Mouse (Mus musculus): ENCODE measurements around the gene Sipa1l2. TPM values are rescaled to one million over a fixed set of nuclear protein-coding genes. Genes with fewer than 3 reads are reported as not detected.

The Sipa1l2 gene
- polyA plus RNA-seq, 1 experiment: 19.6 TPM

GRCm38 (mm10) chr8:125395032-125395431 is 174.6 kb downstream of the Sipa1l2 start:
- H3K4me3 ChIP-seq (ENCODE audit: control insufficient read depth, low read depth, low read length): no peak overlapping the region
- peaks cover 2% of the 10 kb centered on the region for H3K4me1 ChIP-seq (ENCODE audit: control insufficient read depth, insufficient read depth, low read length)
- no peak overlapping the region for H3K27ac ChIP-seq (ENCODE audit: control insufficient read depth, insufficient read depth, low read depth, low read length)
- TF ChIP-seq CTCF (IDR thresholded peaks at IDR 0.05; ENCODE audit: control insufficient read depth, insufficient read depth, insufficient replicate concordance, low read depth, low read length) (no peak), POLR2A (IDR thresholded peaks at IDR 0.05; ENCODE audit: control insufficient read depth, low read depth, low read length) (no peak)
- H3K27me3 ChIP-seq (ENCODE audit: control insufficient read depth, insufficient read depth, low read length): no peaks in the 10 kb centered on the region
- no peaks in the 10 kb centered on the region for H3K36me3 ChIP-seq (ENCODE audit: control insufficient read depth, insufficient read depth, low read length)

- Histone ChIP-seq H3K27me3 (ENCODE audit: control insufficient read depth, insufficient read depth, low read length) (no peaks in the 10 kb centered on the region), H3K4me3 (ENCODE audit: control insufficient read depth, low read depth, low read length) (no peak overlapping the region), H3K36me3 (ENCODE audit: control insufficient read depth, insufficient read depth, low read length) (no peaks in the 10 kb centered on the region), H3K27ac (ENCODE audit: control insufficient read depth, insufficient read depth, low read depth, low read length) (no peak overlapping the region), H3K4me1 (ENCODE audit: control insufficient read depth, insufficient read depth, low read length) (no peaks in the 10 kb centered on the region; the same call in 1 of the 2 replicates)
- no peak for TF ChIP-seq POLR2A (IDR thresholded peaks at IDR 0.05; ENCODE audit: control insufficient read depth, low read depth, low read length)
- no peak for TF ChIP-seq CTCF (IDR thresholded peaks at IDR 0.05; ENCODE audit: control insufficient read depth, insufficient read depth, insufficient replicate concordance, low read depth, low read length)
These were observed 177.9 kb downstream of the Sipa1l2 start for GRCm38 (mm10) chr8:125391685-125392084.

GRCm38 (mm10) chr8:125391271-125391670 is 178.3 kb downstream of the Sipa1l2 start:
- H3K4me3 ChIP-seq (ENCODE audit: control insufficient read depth, low read depth, low read length): no peak overlapping the region
- TF ChIP-seq CTCF (IDR thresholded peaks at IDR 0.05; ENCODE audit: control insufficient read depth, insufficient read depth, insufficient replicate concordance, low read depth, low read length) (no peak), POLR2A (IDR thresholded peaks at IDR 0.05; ENCODE audit: control insufficient read depth, low read depth, low read length) (no peak)
- H3K4me1 ChIP-seq (ENCODE audit: control insufficient read depth, insufficient read depth, low read length): no peaks in the 10 kb centered on the region; the same call in 1 of the 2 replicates
- H3K36me3 ChIP-seq (ENCODE audit: control insufficient read depth, insufficient read depth, low read length): no peaks in the 10 kb centered on the region
- no peaks in the 10 kb centered on the region for H3K27me3 ChIP-seq (ENCODE audit: control insufficient read depth, insufficient read depth, low read length)
- H3K27ac ChIP-seq (ENCODE audit: control insufficient read depth, insufficient read depth, low read depth, low read length): no peak overlapping the region

GRCm38 (mm10) chr8:125390506-125390895 is 179.1 kb downstream of the Sipa1l2 start:
- Histone ChIP-seq H3K36me3 (ENCODE audit: control insufficient read depth, insufficient read depth, low read length) (no peaks in the 10 kb centered on the region), H3K4me3 (ENCODE audit: control insufficient read depth, low read depth, low read length) (no peak overlapping the region), H3K4me1 (ENCODE audit: control insufficient read depth, insufficient read depth, low read length) (peaks cover 4% of the 10 kb centered on the region), H3K27ac (ENCODE audit: control insufficient read depth, insufficient read depth, low read depth, low read length) (no peak overlapping the region), H3K27me3 (ENCODE audit: control insufficient read depth, insufficient read depth, low read length) (no peaks in the 10 kb centered on the region)
- TF ChIP-seq POLR2A (IDR thresholded peaks at IDR 0.05; ENCODE audit: control insufficient read depth, low read depth, low read length): no peak
- TF ChIP-seq CTCF (IDR thresholded peaks at IDR 0.05; ENCODE audit: control insufficient read depth, insufficient read depth, insufficient replicate concordance, low read depth, low read length): no peak

- Histone ChIP-seq H3K4me1 (ENCODE audit: control insufficient read depth, insufficient read depth, low read length) (peaks cover 4% of the 10 kb centered on the region), H3K4me3 (ENCODE audit: control insufficient read depth, low read depth, low read length) (no peak overlapping the region), H3K27me3 (ENCODE audit: control insufficient read depth, insufficient read depth, low read length) (no peaks in the 10 kb centered on the region), H3K27ac (ENCODE audit: control insufficient read depth, insufficient read depth, low read depth, low read length) (no peak overlapping the region), H3K36me3 (ENCODE audit: control insufficient read depth, insufficient read depth, low read length) (no peaks in the 10 kb centered on the region)
- TF ChIP-seq CTCF (IDR thresholded peaks at IDR 0.05; ENCODE audit: control insufficient read depth, insufficient read depth, insufficient replicate concordance, low read depth, low read length): no peak
- TF ChIP-seq POLR2A (IDR thresholded peaks at IDR 0.05; ENCODE audit: control insufficient read depth, low read depth, low read length): no peak
These were observed 179.7 kb downstream of the Sipa1l2 start for GRCm38 (mm10) chr8:125389756-125390505.

GRCm38 (mm10) chr8:125389280-125389679 is 180.3 kb downstream of the Sipa1l2 start:
- H3K27ac ChIP-seq (ENCODE audit: control insufficient read depth, insufficient read depth, low read depth, low read length): no peak overlapping the region
- H3K27me3 ChIP-seq (ENCODE audit: control insufficient read depth, insufficient read depth, low read length): no peaks in the 10 kb centered on the region
- peaks cover 4% of the 10 kb centered on the region for H3K4me1 ChIP-seq (ENCODE audit: control insufficient read depth, insufficient read depth, low read length)

GRCm38 (mm10) chr8:125388404-125389180 is 181.0 kb downstream of the Sipa1l2 start:
- no peak overlapping the region for H3K4me3 ChIP-seq (ENCODE audit: control insufficient read depth, low read depth, low read length)
- TF ChIP-seq POLR2A (IDR thresholded peaks at IDR 0.05; ENCODE audit: control insufficient read depth, low read depth, low read length): no peak
- TF ChIP-seq CTCF (IDR thresholded peaks at IDR 0.05; ENCODE audit: control insufficient read depth, insufficient read depth, insufficient replicate concordance, low read depth, low read length): no peak
- H3K27me3 ChIP-seq (ENCODE audit: control insufficient read depth, insufficient read depth, low read length): no peaks in the 10 kb centered on the region
- no peaks in the 10 kb centered on the region for H3K36me3 ChIP-seq (ENCODE audit: control insufficient read depth, insufficient read depth, low read length)
- no peak overlapping the region for H3K27ac ChIP-seq (ENCODE audit: control insufficient read depth, insufficient read depth, low read depth, low read length)
- peaks cover 4% of the 10 kb centered on the region for H3K4me1 ChIP-seq (ENCODE audit: control insufficient read depth, insufficient read depth, low read length)

More at GRCm38 (mm10) chr8:125389280-125389679, 180.3 kb downstream of the Sipa1l2 start:
- Histone ChIP-seq H3K36me3 (ENCODE audit: control insufficient read depth, insufficient read depth, low read length) (no peaks in the 10 kb centered on the region), H3K4me3 (ENCODE audit: control insufficient read depth, low read depth, low read length) (no peak overlapping the region)
- TF ChIP-seq POLR2A (IDR thresholded peaks at IDR 0.05; ENCODE audit: control insufficient read depth, low read depth, low read length): no peak
- TF ChIP-seq CTCF (IDR thresholded peaks at IDR 0.05; ENCODE audit: control insufficient read depth, insufficient read depth, insufficient replicate concordance, low read depth, low read length): no peak
